Mouse (Mus musculus) gastrocnemius, adult 18-20 months (tissue): ENCODE data around the gene Rgp1. TPM values are rescaled to one million over a fixed set of nuclear protein-coding genes. Genes with fewer than 3 reads are reported as not detected.

Source experiments
- DNase-seq: peaks from one replicate; pipeline ENCODE4 v3.0.0; 2021; ENCODE audit warnings: low spot score
- microRNA-seq: library from miRNA; unstranded; fragments of <30 nt; microRNA quantifications from one replicate; pipeline ENCODE4 v1.2.0, GENCODE M21; 2021
- total RNA-seq, 2 experiments: library from RNA; stranded (reverse); gene quantifications; 2 replicates each; pipeline ENCODE4 v1.2.3; 2021

Gene Rgp1
- total RNA-seq, 2 experiments from 2014 or later = 19.9 to 20.7 TPM

DNA sequence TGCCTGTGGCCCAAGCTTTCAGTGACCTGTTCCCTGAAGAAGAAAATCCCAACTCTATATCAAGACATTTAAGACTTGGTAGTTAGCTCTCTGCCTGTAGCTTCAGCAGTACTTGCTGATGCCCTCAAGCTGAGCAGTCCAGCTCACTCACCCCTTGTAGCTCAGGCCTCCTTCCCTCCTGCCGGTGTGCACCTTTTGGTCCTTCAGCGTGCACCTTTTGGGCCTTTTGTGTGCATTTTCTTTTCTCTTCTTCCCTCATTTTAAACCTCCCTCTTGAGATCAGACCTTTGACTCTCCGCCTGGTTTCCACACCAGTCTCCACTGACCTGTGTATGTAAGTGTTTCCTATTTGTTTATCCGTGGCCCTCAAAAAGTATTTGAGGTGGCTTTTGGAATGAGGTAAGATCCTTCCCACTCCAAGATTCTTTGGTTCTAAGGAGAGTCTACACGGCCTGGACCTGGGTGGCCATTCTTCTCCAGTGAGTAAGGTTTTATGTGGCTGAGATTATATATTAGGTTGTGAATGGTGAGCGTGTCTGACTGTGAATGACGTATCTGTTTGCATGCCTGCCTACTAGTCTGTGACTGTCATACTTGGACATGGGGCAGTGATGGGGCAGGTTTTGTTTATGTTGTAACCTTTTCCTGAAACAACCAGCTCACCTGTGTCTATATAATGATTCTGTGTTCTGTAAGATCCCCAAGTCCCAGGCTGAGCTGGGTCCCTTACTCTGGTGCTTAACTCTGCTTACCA is 56.3 kb downstream of the Rgp1 start:
- DNase-seq = no peak

- DNase-seq = no peak
These were observed 58.2 kb downstream of the Rgp1 start for GRCm38 (mm10) chr4:43636751-43637150.

Small RNA genes within 50 kb of the gene (microRNA-seq; reads per million reads assigned to microRNA genes)
- gene Gm25262 = not detected

Other genes with a start within 250 kb of the Rgp1 start
- 10 to 100 TPM; 28.5 to 36.3 TPM for gene Rusc2, start 196.7 kb upstream of the Rgp1 start, total RNA-seq
- not detected for gene Fam166b, start 149.6 kb upstream of the Rgp1 start, total RNA-seq
- gene Tesk1, start 136.8 kb upstream of the Rgp1 start, total RNA-seq = 10 to 100 TPM; 56.2 to 60.8 TPM
- under 1 TPM in 1 of 2 experiments, not detected in 1; 0.21 TPM for gene Cd72, start 124.1 kb upstream of the Rgp1 start, total RNA-seq
- gene Sit1, start 95.0 kb upstream of the Rgp1 start, total RNA-seq = not detected
- 10 to 100 TPM; 21.9 to 26.8 TPM for gene Ccdc107, start 85.8 kb upstream of the Rgp1 start, total RNA-seq
- not detected for gene Arhgef39, start 79.0 kb upstream of the Rgp1 start, total RNA-seq
- gene Car9, start 71.7 kb upstream of the Rgp1 start, total RNA-seq = 1 to 10 TPM; 1.4 to 2.6 TPM
- 1,000 to 10,000 TPM; 6,886 to 8,782 TPM for gene Tpm2, start 55.0 kb upstream of the Rgp1 start, total RNA-seq
- 10 to 100 TPM; 29.9 to 41.5 TPM for gene Creb3, start 16.4 kb upstream of the Rgp1 start, total RNA-seq
- 10 to 100 TPM; 50.6 to 64.8 TPM for gene Tln1, start 16.0 kb upstream of the Rgp1 start, total RNA-seq
- 1 to 10 TPM; 4.3 to 4.6 TPM for gene Gba2, start 158 bp downstream of the Rgp1 start, total RNA-seq
- under 1 TPM in 1 of 2 experiments, not detected in 1; 0.55 TPM for gene Msmp, start 5.8 kb downstream of the Rgp1 start, total RNA-seq
- 10 to 100 TPM; 35.2 to 38.7 TPM for gene Npr2, start 53.2 kb downstream of the Rgp1 start, total RNA-seq
- not detected for gene Spag8, start 74.9 kb downstream of the Rgp1 start, total RNA-seq
- gene Hint2, start 77.8 kb downstream of the Rgp1 start, total RNA-seq = 10 to 100 TPM; 37.4 to 44.9 TPM
- 10 to 100 TPM; 10.9 to 12.7 TPM for gene Tmem8b, start 90.3 kb downstream of the Rgp1 start, total RNA-seq
- under 1 TPM; 0.09 to 0.16 TPM for gene Fam221b, start 90.4 kb downstream of the Rgp1 start, total RNA-seq
- not detected for gene Olfr70, start 122.1 kb downstream of the Rgp1 start, total RNA-seq
- not detected for gene Olfr71, start 131.5 kb downstream of the Rgp1 start, total RNA-seq
- gene Hrct1, start 148.5 kb downstream of the Rgp1 start, total RNA-seq = 1 to 10 TPM; 1.7 to 2.5 TPM
- gene Spaar, start 151.3 kb downstream of the Rgp1 start, total RNA-seq = 1 to 10 TPM; 1.1 to 1.3 TPM
- not detected for gene Olfr159, start 192.3 kb downstream of the Rgp1 start, total RNA-seq
- not detected for gene Olfr156, start 245.2 kb downstream of the Rgp1 start, total RNA-seq